Mouse (Mus musculus) testis, adult 2 months (tissue): Measurements from ENCODE around the gene Bcar3. TPM values are rescaled to one million over a fixed set of nuclear protein-coding genes. Genes with fewer than 3 reads are reported as not detected.

Experiments
- H3K27ac ChIP-seq: fragments of 200-500 bp; 2 replicates; pipeline ENCODE4 v1.5.1; 2012; ENCODE audit warnings: low read depth, low read length; ENCODE audit not compliant: control insufficient read depth, insufficient read depth
- H3K27me3 ChIP-seq: fragments of 200-500 bp; 2 replicates; pipeline ENCODE4 v1.6.1; 2012; ENCODE audit warnings: mild to moderate bottlenecking, low read length, moderate library complexity; ENCODE audit not compliant: control insufficient read depth, insufficient read depth
- H3K36me3 ChIP-seq: fragments of 200-500 bp; 2 replicates; pipeline ENCODE4 v1.6.1; 2012; ENCODE audit warnings: mild to moderate bottlenecking, low read length; ENCODE audit not compliant: control insufficient read depth, insufficient read depth
- H3K4me1 ChIP-seq: fragments of 200-500 bp; 2 replicates; pipeline ENCODE4 v1.6.1; 2012; ENCODE audit warnings: low read length; ENCODE audit not compliant: control insufficient read depth, insufficient read depth
- H3K4me3 ChIP-seq: fragments of 200-500 bp; 2 replicates; pipeline ENCODE4 v1.5.1; 2012; ENCODE audit warnings: low read depth, mild to moderate bottlenecking, low read length, moderate library complexity, mixed read lengths; ENCODE audit not compliant: control insufficient read depth
- CTCF ChIP-seq: fragments of 200-500 bp; IDR thresholded peaks from 2 replicates; pipeline ENCODE4 v1.5.1; 2012; ENCODE audit warnings: low read depth, mild to moderate bottlenecking, inconsistent platforms, low read length, moderate library complexity; ENCODE audit not compliant: control insufficient read depth, insufficient read depth, insufficient replicate concordance
- POLR2A ChIP-seq: fragments of 200-500 bp; IDR thresholded peaks from 2 replicates; pipeline ENCODE4 v1.6.1; 2012; ENCODE audit warnings: low read depth, mild to moderate bottlenecking, inconsistent platforms, low read length, moderate library complexity; ENCODE audit not compliant: control insufficient read depth
- polyA plus RNA-seq: library from polyadenylated mRNA; depleted of rRNA; stranded (reverse); fragments of >200 nt; gene quantifications from 2 replicates; pipeline ENCODE4 v1.2.3, GENCODE M21; 2012

Gene Bcar3
- polyA plus RNA-seq, 1 experiment: 12.5 TPM

- Histone ChIP-seq H3K27ac (no peak overlapping the region), H3K4me1 (peaks cover 5% of the 10 kb centered on the region), H3K27me3 (no peaks in the 10 kb centered on the region), H3K36me3 (no peaks in the 10 kb centered on the region), H3K4me3 (no peak overlapping the region)
- TF ChIP-seq CTCF (no peak), POLR2A (no peak)
These were observed 103.0 kb downstream of the Bcar3 start for GRCm38 (mm10) chr3:122396957-122397356.

GRCm38 (mm10) chr3:122397401-122397800 lies 103.5 kb downstream of the Bcar3 start:
- no peak overlapping the region for H3K27ac ChIP-seq
- H3K4me1 ChIP-seq: peaks cover 5% of the 10 kb centered on the region
- TF ChIP-seq POLR2A (no peak), CTCF (no peak)
- H3K36me3 ChIP-seq: no peaks in the 10 kb centered on the region
- no peaks in the 10 kb centered on the region for H3K27me3 ChIP-seq
- H3K4me3 ChIP-seq: no peak overlapping the region

DNA sequence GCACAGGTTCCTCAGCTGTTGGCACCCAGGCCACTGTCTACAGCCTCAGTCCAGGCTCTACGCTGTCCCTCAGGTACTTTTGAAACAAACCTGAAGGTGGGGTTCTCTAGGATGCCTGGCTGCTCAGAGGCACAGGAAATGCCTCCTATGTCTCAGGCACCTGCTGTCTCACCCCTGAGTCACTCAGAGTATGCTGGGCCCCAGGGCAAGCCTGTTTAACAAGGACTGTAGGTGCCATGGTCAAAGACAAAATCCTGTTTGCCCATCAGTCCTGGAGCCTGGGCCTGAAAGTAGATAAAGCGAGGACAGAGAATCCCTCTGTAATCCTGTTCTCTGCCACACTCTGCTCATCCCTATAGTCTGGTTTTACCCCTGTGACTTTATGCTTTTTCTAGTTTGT lies 107.1 kb downstream of the Bcar3 start:
- H3K27ac ChIP-seq: no peak overlapping the region
- no peak for TF ChIP-seq CTCF
- TF ChIP-seq POLR2A: no peak
- H3K36me3 ChIP-seq: no peaks in the 10 kb centered on the region
- H3K4me3 ChIP-seq: no peak overlapping the region
- H3K27me3 ChIP-seq: no peaks in the 10 kb centered on the region
- no peaks in the 10 kb centered on the region for H3K4me1 ChIP-seq

GRCm38 (mm10) chr3:122402143-122402542 lies 108.2 kb downstream of the Bcar3 start:
- H3K36me3 ChIP-seq: no peaks in the 10 kb centered on the region
- no peaks in the 10 kb centered on the region for H3K27me3 ChIP-seq
- no peaks in the 10 kb centered on the region for H3K4me1 ChIP-seq
- H3K27ac ChIP-seq: no peak overlapping the region
- TF ChIP-seq CTCF (no peak), POLR2A (no peak)
- H3K4me3 ChIP-seq: no peak overlapping the region

DNA sequence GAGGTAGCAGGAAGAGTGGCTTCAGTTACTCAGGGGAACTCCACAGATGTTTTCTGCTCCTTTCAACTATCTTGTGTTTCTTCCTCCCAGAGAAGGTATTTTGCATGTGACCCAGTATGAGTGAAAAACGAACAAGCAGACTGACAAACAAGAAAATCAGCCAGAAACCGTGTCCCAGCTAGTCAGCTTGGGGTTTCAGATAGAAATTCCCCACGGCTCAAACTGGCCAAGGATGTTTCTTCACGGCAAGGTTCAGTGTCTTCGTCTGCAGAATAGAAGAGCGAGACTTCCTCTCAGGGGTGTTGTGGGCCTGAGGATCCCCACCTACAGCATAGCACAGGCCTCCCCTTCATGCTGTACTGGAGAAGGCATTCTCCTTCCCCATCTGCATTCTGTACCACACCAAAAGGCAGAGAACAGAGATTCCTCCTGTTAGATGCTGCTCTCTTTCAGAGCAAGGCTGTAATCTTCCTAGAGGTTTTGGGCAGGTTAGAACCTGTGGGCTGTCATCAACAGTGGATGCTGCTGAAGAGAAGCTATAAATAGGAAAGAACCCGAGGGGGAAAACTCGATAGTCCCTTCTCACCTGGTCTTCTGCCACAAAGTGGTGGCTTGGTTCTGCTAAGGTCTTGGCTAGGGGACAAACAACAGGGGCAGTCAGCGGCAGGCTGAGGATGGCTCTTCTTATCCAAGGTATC lies 110.1 kb downstream of the Bcar3 start:
- Histone ChIP-seq H3K27me3 (no peaks in the 10 kb centered on the region), H3K4me3 (no peak overlapping the region), H3K27ac (no peak overlapping the region), H3K36me3 (no peaks in the 10 kb centered on the region), H3K4me1 (no peaks in the 10 kb centered on the region)
- TF ChIP-seq POLR2A: no peak
- TF ChIP-seq CTCF: no peak

DNA sequence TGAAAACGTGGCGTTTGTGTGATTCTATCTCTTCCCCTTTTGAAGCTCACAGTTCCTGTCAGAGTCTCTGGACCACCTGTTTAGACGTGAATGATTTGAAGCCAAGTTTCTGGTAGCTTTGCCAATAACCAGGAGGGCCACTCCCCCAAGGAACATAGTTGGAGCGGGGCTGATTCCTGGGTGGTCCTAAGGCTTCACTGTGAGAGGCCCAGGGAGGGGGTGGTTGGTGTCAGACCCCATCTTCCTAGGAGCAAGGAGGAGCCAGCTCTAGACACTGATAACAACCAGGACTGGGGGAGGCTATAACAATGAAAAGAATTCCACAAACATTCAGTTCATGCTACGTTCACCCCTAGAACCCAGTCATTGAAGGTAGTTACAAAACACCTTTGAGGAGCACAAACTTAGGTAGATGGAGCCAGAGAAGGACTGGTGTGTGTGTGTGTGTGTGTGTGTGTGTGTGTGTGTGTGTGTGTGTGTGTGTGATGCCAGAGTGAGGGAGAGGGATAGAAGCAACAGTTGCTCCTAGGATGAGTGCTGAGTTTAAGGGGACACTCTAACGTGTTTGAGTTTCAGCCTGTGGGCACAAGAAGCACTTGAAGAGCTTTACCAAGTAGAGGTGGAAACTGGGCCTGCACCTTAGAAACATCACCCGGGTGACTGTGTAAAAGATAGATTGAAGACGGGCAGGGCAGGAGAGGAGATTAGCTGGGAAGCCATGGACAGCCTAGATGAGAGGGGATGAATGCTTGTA lies 111.4 kb downstream of the Bcar3 start:
- Histone ChIP-seq H3K36me3 (no peaks in the 10 kb centered on the region), H3K27ac (no peak overlapping the region), H3K4me3 (no peak overlapping the region), H3K4me1 (no peaks in the 10 kb centered on the region), H3K27me3 (no peaks in the 10 kb centered on the region)
- no peak for TF ChIP-seq POLR2A
- no peak for TF ChIP-seq CTCF

- H3K4me3 ChIP-seq: no peak overlapping the region
- no peaks in the 10 kb centered on the region for H3K4me1 ChIP-seq
- H3K27ac ChIP-seq: no peak overlapping the region
- H3K36me3 ChIP-seq: no peaks in the 10 kb centered on the region
- no peaks in the 10 kb centered on the region for H3K27me3 ChIP-seq
- TF ChIP-seq POLR2A: no peak
- no peak for TF ChIP-seq CTCF
These were observed 112.5 kb downstream of the Bcar3 start for GRCm38 (mm10) chr3:122406416-122406815.
